Mouse (Mus musculus) ES-E14 (cell line): Measurements from ENCODE around the gene Slc16a3. TPM values are rescaled to one million over a fixed set of nuclear protein-coding genes. Genes with fewer than 3 reads are reported as not detected.

Experiments
- DNase-seq: peaks from one replicate; pipeline ENCODE4 v3.0.0-alpha.2; 2013; ENCODE audit warnings: low read depth, low spot score
- H3K27ac ChIP-seq: 2 replicates; pipeline ENCODE4 v1.5.1; 2012; ENCODE audit warnings: low read depth, mild to moderate bottlenecking, low read length, moderate library complexity, mixed read lengths; ENCODE audit not compliant: poor library complexity, insufficient read depth, severe bottlenecking
- H3K36me3 ChIP-seq: 2 replicates; pipeline ENCODE4 v1.6.1; 2012; ENCODE audit warnings: mild to moderate bottlenecking, low read length, moderate library complexity, mixed read lengths; ENCODE audit not compliant: control insufficient read depth, poor library complexity, insufficient read depth, severe bottlenecking
- H3K4me1 ChIP-seq, 2 experiments: fragments of 150-350 bp in 1 of 2; sonication (generic) in 1 of 2; 2 replicates each; pipeline ENCODE4 v1.6.1; 2012; ENCODE audit warnings: low read length in 2 of 2, mild to moderate bottlenecking in 1 of 2, mixed read lengths in 1 of 2; ENCODE audit not compliant: control insufficient read depth in 2 of 2, insufficient read depth in 2 of 2, poor library complexity in 1 of 2
- H3K4me3 ChIP-seq, 2 experiments: fragments of 150-350 bp in 1 of 2; sonication (generic) in 1 of 2; 2 replicates each; pipeline ENCODE4 v1.5.1; 2012; ENCODE audit warnings: low read length in 2 of 2, low read depth in 1 of 2, mild to moderate bottlenecking in 1 of 2, mixed read lengths in 1 of 2; ENCODE audit not compliant: insufficient read depth in 1 of 2, poor library complexity in 1 of 2, severe bottlenecking in 1 of 2
- H3K9ac ChIP-seq: 2 replicates; pipeline ENCODE4 v1.6.1; 2012; ENCODE audit warnings: low read depth, mild to moderate bottlenecking, low read length, mixed read lengths; ENCODE audit not compliant: poor library complexity, insufficient read depth, severe bottlenecking
- H3K9me3 ChIP-seq: fragments of 150-350 bp; sonication (generic); 2 replicates; pipeline ENCODE4 v1.6.1; 2012; ENCODE audit warnings: low read depth, mild to moderate bottlenecking, low read length; ENCODE audit not compliant: control insufficient read depth, insufficient read depth
- CHD2 ChIP-seq: IDR thresholded peaks from 2 replicates; pipeline ENCODE4 v1.6.1; 2014; ENCODE audit warnings: mild to moderate bottlenecking, low read depth, low read length, inconsistent platforms
- HCFC1 ChIP-seq: IDR thresholded peaks from 2 replicates; pipeline ENCODE4 v1.6.1; 2012; ENCODE audit warnings: low read length, inconsistent platforms, borderline replicate concordance; ENCODE audit not compliant: insufficient read depth
- MAFK ChIP-seq: IDR thresholded peaks from 2 replicates; pipeline ENCODE4 v1.6.1; 2014; ENCODE audit warnings: mild to moderate bottlenecking, low read depth, low read length, inconsistent platforms; ENCODE audit not compliant: insufficient read depth
- ZC3H11A ChIP-seq: IDR thresholded peaks from 2 replicates; pipeline ENCODE4 v1.6.1; 2012; ENCODE audit warnings: low read depth, mild to moderate bottlenecking, inconsistent platforms, low read length, borderline replicate concordance
- ZNF384 ChIP-seq: IDR thresholded peaks from 2 replicates; pipeline ENCODE4 v1.6.1; 2012; ENCODE audit warnings: low read depth, low read length, inconsistent platforms
- in situ Hi-C, 2 experiments: fragments of 600-800 bp; cut with MboI; formaldehyde crosslinking; loops; one replicate each; pipeline ENCODE4 v1.15.1; 2025; ENCODE audit warnings: low sequenced_read_pairs in 2 of 2, inconsistent platforms in 1 of 2; ENCODE audit not compliant: unreplicated experiment in 2 of 2
- total RNA-seq: library from RNA; depleted of rRNA; stranded (reverse); fragments of 300-350 nt; gene quantifications from 2 replicates; pipeline ENCODE4 v1.2.3, GENCODE M21; 2012

The Slc16a3 gene
- total RNA-seq, 1 experiment, result 261 TPM

GRCm38 (mm10) chr11:120962050-120962771, 13.9 kb downstream of the Slc16a3 start:
- Histone ChIP-seq H3K36me3 (peaks cover 55% of the 10 kb centered on the region), H3K27ac (no peak overlapping the region), H3K9ac (no peak overlapping the region), H3K4me1 (peaks cover 12 to 28% of the 10 kb centered on the region in 2 experiments), H3K9me3 (no peaks in the 10 kb centered on the region), H3K4me3 (no peak overlapping the region)
- in situ Hi-C loops, result no loop called here
- no peak for TF ChIP-seq ZC3H11A
- TF ChIP-seq HCFC1, result no peak
- no peak for TF ChIP-seq CHD2
- TF ChIP-seq ZNF384, result no peak
- no peak for TF ChIP-seq MAFK
- DNase-seq, result no peak

- H3K36me3 ChIP-seq, result peaks cover 57% of the 10 kb centered on the region
- no peak for TF ChIP-seq ZC3H11A
- no peak for TF ChIP-seq MAFK
- no peak for TF ChIP-seq HCFC1
- TF ChIP-seq ZNF384, result no peak
- no peak for TF ChIP-seq CHD2
- no peak overlapping the region for H3K9ac ChIP-seq
- H3K4me1 ChIP-seq, result peaks cover 12 to 26% of the 10 kb centered on the region in 2 experiments
- DNase-seq, result no peak
- H3K9me3 ChIP-seq, result no peaks in the 10 kb centered on the region
- no peak overlapping the region for H3K4me3 ChIP-seq
- no peak overlapping the region for H3K27ac ChIP-seq
- in situ Hi-C loops, result no loop called here
Observed at GRCm38 (mm10) chr11:120962909-120963308, 14.6 kb downstream of the Slc16a3 start.

GRCm38 (mm10) chr11:120964195-120965157, 16.2 kb downstream of the Slc16a3 start:
- in situ Hi-C loops, result no loop called here
- no peak overlapping the region for H3K4me3 ChIP-seq
- no peak for DNase-seq

GRCm38 (mm10) chr11:120965587-120965986, 17.3 kb downstream of the Slc16a3 start:
- H3K9me3 ChIP-seq, result no peaks in the 10 kb centered on the region
- TF ChIP-seq MAFK, result no peak
- TF ChIP-seq CHD2, result no peak
- no peak for TF ChIP-seq HCFC1
- TF ChIP-seq ZNF384, result no peak
- no peak for TF ChIP-seq ZC3H11A
- no peak overlapping the region for H3K27ac ChIP-seq
- H3K9ac ChIP-seq, result no peak overlapping the region
- peaks cover 11 to 15% of the 10 kb centered on the region in 2 experiments for H3K4me1 ChIP-seq
- H3K4me3 ChIP-seq, result no peak overlapping the region
- H3K36me3 ChIP-seq, result peaks cover 60% of the 10 kb centered on the region
- in situ Hi-C loops, result no loop called here
- no peak for DNase-seq

More at GRCm38 (mm10) chr11:120964195-120965157, 16.2 kb downstream of the Slc16a3 start:
- H3K27ac ChIP-seq, result no peak overlapping the region
- H3K9ac ChIP-seq, result no peak overlapping the region
- no peaks in the 10 kb centered on the region for H3K9me3 ChIP-seq
- peaks cover 54% of the 10 kb centered on the region for H3K36me3 ChIP-seq
- H3K4me1 ChIP-seq, result peaks cover 11 to 16% of the 10 kb centered on the region in 2 experiments
- TF ChIP-seq ZNF384, result no peak
